In the genomic region with DNA sequence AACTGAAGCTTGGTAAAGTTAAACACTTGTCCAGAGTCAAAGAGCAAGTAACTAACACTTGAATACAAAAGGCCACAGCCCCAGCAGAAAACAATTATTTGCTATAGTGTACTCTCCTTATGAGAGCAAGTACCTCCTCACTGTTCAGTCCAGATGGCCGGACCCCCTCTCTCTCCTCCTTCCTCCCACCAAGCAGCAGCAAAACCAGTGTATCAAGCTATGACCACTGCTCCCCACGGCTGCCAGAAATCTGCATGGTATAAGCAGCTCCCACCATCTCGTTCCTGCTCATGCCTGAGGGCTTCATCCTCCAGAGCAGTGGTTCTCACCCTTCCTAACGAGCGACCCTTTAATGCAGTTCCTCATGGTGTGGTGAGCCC, we compare ENCODE assay signal across 9 mouse cellular contexts. TPM values are rescaled to one million over a fixed set of nuclear protein-coding genes. Genes with fewer than 3 reads are reported as not detected.
DNase-seq lines count a peak whose midpoint lies in the region; ATAC-seq and TF ChIP-seq lines count a peak whose summit lies in the region.
"Had no signal": no experiment of that assay in that cellular context is flagged by ENCODE, and none has a peak within 500 bp of the region (broad histone marks: within the 10 kb centered on the region; RNA-seq: fewer than 3 reads in every experiment).

No protein-coding gene starts in this region.

- ATAC-seq in lung, embryonic 16.5 days (ENCODE audit: low read depth), result peak; percentile 59
- ATAC-seq in hindbrain, postnatal 0 days, result 0 out of 2 replicates have a peak, but pooled peaks have one; percentile 11

- H3K4me2 ChIP-seq in lung, embryonic 16.5 days (ENCODE audit: low read depth, low read length), result no peak overlapping the region
- no peak overlapping the region for H3K4me2 ChIP-seq in hindbrain, postnatal 0 days (ENCODE audit: low read depth, low read length)
- peak overlapping the region; percentile 54 for H3K4me2 ChIP-seq in myocyte (ENCODE audit: low read depth)

- intact Hi-C loops in heart, adult 2 months (cut with DNase I), result no loop called here
- intact Hi-C loops in heart, postnatal 36 days (cut with DNase I), result no loop called here

- peaks cover 4% of the 10 kb centered on the region for H3K79me2 ChIP-seq in heart, adult 2 months (replicated peaks; ENCODE audit: control insufficient read depth, insufficient read depth, low read length)
- peaks cover 82% of the 10 kb centered on the region for H3K79me2 ChIP-seq in myocyte (ENCODE audit: control insufficient read depth, insufficient read depth)

- TF ChIP-seq CTCF in heart, adult 2 months (IDR thresholded peaks at IDR 0.05), result no peak
- no peak for TF ChIP-seq CTCF in hindbrain, postnatal 0 days (IDR thresholded peaks at IDR 0.05; ENCODE audit: low read depth)

- peaks cover 32% of the 10 kb centered on the region for H3K4me1 ChIP-seq in heart, adult 2 months (ENCODE audit: control insufficient read depth, insufficient read depth, low read length)
- H3K4me1 ChIP-seq in lung, embryonic 16.5 days (replicated peaks; ENCODE audit: control insufficient read depth, insufficient read depth, low read length), result peaks cover 26% of the 10 kb centered on the region
- H3K4me1 ChIP-seq in hindbrain, postnatal 0 days (ENCODE audit: insufficient read depth, low read length), result 0 out of 2 replicates have a peak, but pooled peaks cover 8% of the 10 kb centered on the region

- H3K9ac ChIP-seq in heart, adult 2 months (ENCODE audit: low read depth, low read length), result peak overlapping the region; percentile 26
- no peak overlapping the region for H3K9ac ChIP-seq in lung, embryonic 16.5 days (ENCODE audit: low read length)
- no peak overlapping the region for H3K9ac ChIP-seq in hindbrain, postnatal 0 days (replicated peaks; ENCODE audit: low read length)

- no peak for TF ChIP-seq POLR2A in heart, adult 2 months (IDR thresholded peaks at IDR 0.05; ENCODE audit: insufficient read depth, low read depth, low read length)
- no peak for TF ChIP-seq POLR2A in myocyte (IDR thresholded peaks at IDR 0.05; ENCODE audit: insufficient read length, low read depth)

- no peak overlapping the region for H3K4me3 ChIP-seq in heart, adult 2 months
- H3K4me3 ChIP-seq in lung, embryonic 16.5 days (ENCODE audit: low read length), result no peak overlapping the region
- H3K4me3 ChIP-seq in hindbrain, postnatal 0 days (ENCODE audit: low read length), result no peak overlapping the region
- H3K4me3 ChIP-seq in myocyte, result no peak overlapping the region

- peaks cover 50% of the 10 kb centered on the region for H3K36me3 ChIP-seq in heart, adult 2 months (ENCODE audit: control insufficient read depth, insufficient read depth, low read length)
- no peaks in the 10 kb centered on the region; the same call in 1 of the 2 replicates for H3K36me3 ChIP-seq in lung, embryonic 16.5 days (ENCODE audit: control insufficient read depth, insufficient read depth, low read length)
- H3K36me3 ChIP-seq in hindbrain, postnatal 0 days (ENCODE audit: insufficient read depth, low read length), result no peaks in the 10 kb centered on the region
- peaks cover 4% of the 10 kb centered on the region for H3K36me3 ChIP-seq in myocyte (ENCODE audit: control insufficient read depth, insufficient read depth)

- H3K9me3 ChIP-seq in lung, embryonic 16.5 days (ENCODE audit: control insufficient read depth, low read length), result no peaks in the 10 kb centered on the region
- no peaks in the 10 kb centered on the region for H3K9me3 ChIP-seq in hindbrain, postnatal 0 days (ENCODE audit: low read length)

- no peak overlapping the region for H3ac ChIP-seq in myocyte (ENCODE audit: control insufficient read depth, insufficient read length)

- 67% methylated on average over 5 of the region's 5 CpGs for WGBS in heart, adult 2 months
- 36% methylated on average over 5 of the region's 5 CpGs for WGBS in lung, embryonic 16.5 days
- WGBS in hindbrain, postnatal 0 days, result 45% methylated on average over 5 of the region's 5 CpGs

- no peak for DNase-seq in heart, adult 2 months
- no peak for DNase-seq in heart, postnatal 36 days
- no peak for DNase-seq in lung, postnatal 4 days
- DNase-seq in hindbrain, postnatal 0 days (ENCODE audit: low spot score), result no peak
- DNase-seq in cerebellum, postnatal 4 days (ENCODE audit: low spot score in 2 of 2), result no peak
- no peak for DNase-seq in adipocyte (ENCODE audit: low spot score)
- DNase-seq: adrenal gland, postnatal 14 days had no signal

- H3K27ac ChIP-seq in heart, adult 2 months, result peak overlapping the region; percentile 52
- H3K27ac ChIP-seq in lung, embryonic 16.5 days (ENCODE audit: low read length), result peak overlapping the region; percentile 84
- peak overlapping the region; percentile 52; the same call in 1 of the 2 replicates for H3K27ac ChIP-seq in hindbrain, postnatal 0 days

- H3K27me3 ChIP-seq in heart, adult 2 months (ENCODE audit: control insufficient read depth, insufficient read depth, low read length), result no peaks in the 10 kb centered on the region
- no peaks in the 10 kb centered on the region for H3K27me3 ChIP-seq in lung, embryonic 16.5 days (ENCODE audit: control insufficient read depth, insufficient read depth, low read depth, low read length)
- no peaks in the 10 kb centered on the region for H3K27me3 ChIP-seq in hindbrain, postnatal 0 days (ENCODE audit: insufficient read depth, low read length)
- no peaks in the 10 kb centered on the region for H3K27me3 ChIP-seq in myocyte (ENCODE audit: control insufficient read depth, insufficient read depth, insufficient read length)

- TF ChIP-seq EP300 in heart, adult 2 months (IDR thresholded peaks at IDR 0.05; ENCODE audit: insufficient read depth, low read depth, low read length), result no peak

TF ChIP-seq in myocyte, 11 proteins besides CTCF, POLR2A, EP300 and RAD21:
- TF ChIP-seq MYOD1 (IDR thresholded peaks at IDR 0.05; ENCODE audit: control insufficient read depth in 1 of 3, insufficient read length in 2 of 3, low read depth in 2 of 3) (no peak), MAX (IDR thresholded peaks at IDR 0.05; ENCODE audit: low read depth) (no peak), SRF (IDR thresholded peaks at IDR 0.05; ENCODE audit: control insufficient read depth, insufficient read length, low read depth) (no peak), TCF3 (IDR thresholded peaks at IDR 0.05; ENCODE audit: insufficient read length, low read depth) (no peak), TCF12 (IDR thresholded peaks at IDR 0.05; ENCODE audit: insufficient read depth, poor library complexity, severe bottlenecking) (no peak), USF1 (IDR thresholded peaks at IDR 0.05; ENCODE audit: low read depth) (no peak), POLR2AphosphoS2 (IDR thresholded peaks at IDR 0.05; ENCODE audit: insufficient read length, low read depth) (no peak), CEBPB (IDR thresholded peaks at IDR 0.05; ENCODE audit: insufficient read depth, poor library complexity, severe bottlenecking) (no peak), E2F4 (IDR thresholded peaks at IDR 0.05; ENCODE audit: insufficient read depth) (no peak), MYOG (IDR thresholded peaks at IDR 0.05; ENCODE audit: control insufficient read depth in 1 of 3, insufficient read depth in 1 of 3, insufficient read length in 2 of 3, low read depth in 2 of 3) (no peak), REST (IDR thresholded peaks at IDR 0.05; ENCODE audit: insufficient read depth, insufficient read length) (no peak)

RNA-seq across cellular contexts. Expression of a gene that starts 26.4 kb away (rescaled TPM):
- total RNA-seq in heart, adult 2 months (2021), result 100 to 1,000 TPM in 1 of 2 experiments, 10 to 100 TPM in 1; 51.9 to 102 TPM
- 48.1 and 51.2 TPM in 2 replicates for polyA plus RNA-seq in heart, adult 2 months (2012; rRNA removed)
- 10 to 100 TPM; 52.5 to 73.5 TPM for total RNA-seq in heart, postnatal 36 days (2021)
- polyA plus RNA-seq in lung, embryonic 16.5 days (2015; fragmentation: Nextera tagmentation; extraction: Ambion mirVana), result 120 and 121 TPM in 2 replicates
- total RNA-seq in hindbrain, postnatal 0 days (2014; rRNA removed), result 130 and 135 TPM in 2 replicates
- 110 and 123 TPM in 2 replicates for polyA plus RNA-seq in hindbrain, postnatal 0 days (2015; fragmentation: Nextera tagmentation; extraction: Ambion mirVana)
- 57.0 TPM for polyA plus RNA-seq in myocyte (2012; fragmentation: generic; extraction: Trizol)

RNA-seq across cellular contexts. Expression of a gene that starts 42.7 kb away (rescaled TPM):
- 1 to 10 TPM in 1 of 2 experiments, under 1 TPM in 1; 0.75 to 1.1 TPM for total RNA-seq in heart, adult 2 months (2021)
- polyA plus RNA-seq in heart, adult 2 months (2012; rRNA removed), result 0.18 and 0.50 TPM in 2 replicates
- total RNA-seq in heart, postnatal 36 days (2021), result 1 to 10 TPM in 1 of 2 experiments, under 1 TPM in 1; 0.89 to 1.6 TPM
- polyA plus RNA-seq in lung, embryonic 16.5 days (2015; fragmentation: Nextera tagmentation; extraction: Ambion mirVana), result 85.8 and 101 TPM in 2 replicates
- total RNA-seq in hindbrain, postnatal 0 days (2014; rRNA removed), result 8.1 and 15.6 TPM in 2 replicates
- polyA plus RNA-seq in hindbrain, postnatal 0 days (2015; fragmentation: Nextera tagmentation; extraction: Ambion mirVana), result 14.3 and 21.0 TPM in 2 replicates
- polyA plus RNA-seq in myocyte (2012; fragmentation: generic; extraction: Trizol), result 26.3 TPM

RNA-seq across cellular contexts. Expression of a gene that starts 51.1 kb away (rescaled TPM):
- total RNA-seq in heart, adult 2 months (2021), result 10 to 100 TPM; 12.1 to 18.0 TPM
- polyA plus RNA-seq in heart, adult 2 months (2012; rRNA removed), result 12.0 and 13.2 TPM in 2 replicates
- total RNA-seq in heart, postnatal 36 days (2021), result 10 to 100 TPM; 13.1 to 16.0 TPM
- polyA plus RNA-seq in lung, embryonic 16.5 days (2015; fragmentation: Nextera tagmentation; extraction: Ambion mirVana), result 99.6 and 104 TPM in 2 replicates
- total RNA-seq in hindbrain, postnatal 0 days (2014; rRNA removed), result 2.1 and 7.1 TPM in 2 replicates
- polyA plus RNA-seq in hindbrain, postnatal 0 days (2015; fragmentation: Nextera tagmentation; extraction: Ambion mirVana), result 4.8 and 6.1 TPM in 2 replicates
- polyA plus RNA-seq in myocyte (2012; fragmentation: generic; extraction: Trizol), result not detected

Comparison
In these comparisons a context has a peak if more than half of its experiments do, and no peak if none do; other contexts are left out.
1. RNA of a gene that starts 42.7 kb away (polyA plus RNA-seq): 85.8 to 101 TPM in lung, embryonic 16.5 days, 26.3 TPM in myocyte (single experiment) and 14.3 to 21.0 TPM in hindbrain, postnatal 0 days; 0.18 to 0.50 TPM in heart, adult 2 months; every median in the first group is over 10 times any median in the second.
2. Peak in every context shown above with its lines, with median percentiles within 50 percentile points of each other: H3K27ac ChIP-seq.